Mouse (Mus musculus) E14TG2a.4 (cell line): ENCODE measurements at regions not wholly inside any gene's neighbourhood (a gene's known extent, or its start where the extent isn't known, plus 50 kb on each side); places are given as distances from the start of the nearest gene placed in this dataset.

ENCODE experiments used
- CTCF ChIP-seq: conservative IDR thresholded peaks from 2 replicates; pipeline ENCODE4 v1.5.1; 2014; ENCODE audit warnings: low read length
- NANOG ChIP-seq: IDR thresholded peaks from 2 replicates; pipeline ENCODE4 v1.6.1; 2014; ENCODE audit warnings: borderline replicate concordance, low read length, mixed read lengths
- POU5F1 ChIP-seq: IDR thresholded peaks from 2 replicates; pipeline ENCODE4 v1.6.1; 2014; ENCODE audit warnings: low read length, borderline replicate concordance

GRCm38 (mm10) chrX:12219474-12219873, 59.3 kb upstream of the Bcor start:
- TF ChIP-seq CTCF (no peak), NANOG (no peak), POU5F1 (no peak)
